Mouse (Mus musculus): Measurements from ENCODE around the gene Ccn6. TPM values are rescaled to one million over a fixed set of nuclear protein-coding genes. Genes with fewer than 3 reads are reported as not detected.
"Not testable (repeated sequence)": the region's sequence is repeated elsewhere in the genome, so short reads cannot be mapped to it uniquely, and the experiment has no call there.

Ccn6 gene
- 0.15 and 0.26 TPM in 2 replicates for polyA plus RNA-seq (2015; fragmentation: Nextera tagmentation; extraction: Ambion mirVana)

- Histone ChIP-seq H3K36me3 (ENCODE audit: control insufficient read depth, insufficient read depth) (no peaks in the 10 kb centered on the region), H3K9ac (ENCODE audit: low read length) (no peak within 1 kb of the TSS), H3K27ac (ENCODE audit: low read length) (no peak within 1 kb of the TSS), H3K4me3 (ENCODE audit: low read length) (no peak within 1 kb of the TSS), H3K27me3 (ENCODE audit: control insufficient read depth, insufficient read depth, low read length) (no peaks in the 10 kb centered on the region), H3K4me2 (ENCODE audit: low read depth, low read length) (no peak within 1 kb of the TSS), H3K9me3 (replicated peaks; ENCODE audit: control insufficient read depth, low read length) (no peaks in the 10 kb centered on the region), H3K4me1 (ENCODE audit: control insufficient read depth, insufficient read depth, low read length) (peaks cover 8% of the 10 kb centered on the region)
- WGBS: 86% methylated on average over 10 of the region's 10 CpGs
- ATAC-seq (replicated peaks; ENCODE audit: extremely low read depth, insufficient read depth, low FRiP score): no peak
Measured at GRCm38 (mm10) chr10:39163694-39164093, at the start of gene Ccn6. Gene Ccn6, minus strand, starts transcription at chr10:39163794.

GRCm38 (mm10) chr10:39210031-39210430, 46.4 kb upstream of the Ccn6 start:
- Histone ChIP-seq H3K9me3 (replicated peaks; ENCODE audit: control insufficient read depth, low read length) (0 out of 2 replicates have a peak, but pooled peaks cover under 1% of the 10 kb centered on the region), H3K4me3 (ENCODE audit: low read length) (no peak overlapping the region), H3K4me1 (ENCODE audit: control insufficient read depth, insufficient read depth, low read length) (no peaks in the 10 kb centered on the region), H3K36me3 (ENCODE audit: control insufficient read depth, insufficient read depth) (no peaks in the 10 kb centered on the region), H3K27ac (ENCODE audit: low read length) (no peak overlapping the region), H3K4me2 (ENCODE audit: low read depth, low read length) (no peak overlapping the region), H3K27me3 (ENCODE audit: control insufficient read depth, insufficient read depth, low read length) (no peaks in the 10 kb centered on the region), H3K9ac (ENCODE audit: low read length) (no peak overlapping the region)
- ATAC-seq (replicated peaks; ENCODE audit: extremely low read depth, insufficient read depth, low FRiP score): no peak

DNA sequence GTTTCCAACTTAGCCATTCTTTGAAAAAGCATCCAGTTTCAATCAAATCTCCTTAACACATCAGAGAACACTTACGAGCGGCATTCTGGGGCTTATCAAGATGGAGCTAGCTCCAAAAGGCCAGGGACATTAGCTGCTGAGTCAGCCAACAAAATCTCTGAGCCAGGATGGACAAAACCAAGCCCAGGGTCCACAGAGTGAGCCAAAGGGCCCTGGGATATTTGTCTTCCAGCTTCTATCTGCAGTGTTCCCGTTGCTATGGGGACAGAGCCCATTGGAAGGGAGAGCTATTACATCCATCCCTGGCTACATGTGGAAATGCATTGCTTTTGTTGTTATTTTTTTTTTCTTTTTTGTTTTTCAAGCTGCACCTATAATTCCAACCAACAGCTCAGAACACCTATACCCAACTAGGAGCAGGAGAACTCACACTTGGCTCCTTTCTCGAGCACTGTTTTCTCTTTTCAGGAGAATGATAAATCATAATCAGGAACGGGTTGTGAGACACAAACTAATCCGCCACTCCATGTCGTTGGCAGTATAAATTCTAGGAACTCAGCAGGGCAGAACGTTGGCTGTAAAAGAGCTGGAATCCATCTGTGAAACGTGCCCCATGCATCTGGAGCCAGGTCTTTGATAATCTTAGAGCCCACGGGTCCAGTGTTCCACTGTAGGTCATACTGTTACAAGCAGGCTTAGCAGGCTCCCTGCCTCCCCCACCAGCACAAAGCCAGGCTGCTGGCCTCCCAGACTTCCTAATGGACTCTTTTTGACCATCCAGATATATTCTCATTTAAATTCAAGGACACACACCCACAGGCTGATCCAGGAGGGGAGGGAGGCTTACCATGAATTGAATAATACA, 45.8 kb upstream of the Ccn6 start:
- Histone ChIP-seq H3K36me3 (ENCODE audit: control insufficient read depth, insufficient read depth) (no peaks in the 10 kb centered on the region), H3K4me1 (ENCODE audit: control insufficient read depth, insufficient read depth, low read length) (no peaks in the 10 kb centered on the region), H3K9ac (ENCODE audit: low read length) (no peak overlapping the region), H3K27ac (ENCODE audit: low read length) (no peak overlapping the region), H3K27me3 (ENCODE audit: control insufficient read depth, insufficient read depth, low read length) (no peaks in the 10 kb centered on the region), H3K4me2 (ENCODE audit: low read depth, low read length) (no peak overlapping the region), H3K4me3 (ENCODE audit: low read length) (no peak overlapping the region), H3K9me3 (replicated peaks; ENCODE audit: control insufficient read depth, low read length) (0 out of 2 replicates have a peak, but pooled peaks cover 2% of the 10 kb centered on the region)
- no peak for ATAC-seq (replicated peaks; ENCODE audit: extremely low read depth, insufficient read depth, low FRiP score)
- WGBS: 55% methylated on average over 10 of the region's 10 CpGs

DNA sequence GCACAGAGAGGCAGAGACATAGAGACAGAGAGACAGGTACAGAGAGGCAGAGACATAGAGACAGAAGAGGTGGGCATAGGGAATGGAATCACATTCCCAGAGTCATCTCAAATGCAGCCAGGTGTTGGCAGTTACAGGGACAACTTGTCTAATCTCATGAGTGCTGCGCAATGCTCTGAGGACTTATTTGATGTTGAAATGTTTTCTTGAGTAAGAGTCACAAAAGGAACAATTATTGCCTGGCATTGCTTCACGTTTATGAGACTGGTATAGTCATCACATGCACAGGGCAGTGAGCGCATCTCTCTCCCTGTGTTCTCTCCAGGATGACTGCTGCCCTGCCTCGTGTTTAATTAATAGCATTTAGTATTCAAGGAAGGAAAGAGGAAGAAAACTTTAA, 45.1 kb upstream of the Ccn6 start:
- Histone ChIP-seq H3K9ac (ENCODE audit: low read length) (no peak overlapping the region), H3K27me3 (ENCODE audit: control insufficient read depth, insufficient read depth, low read length) (no peaks in the 10 kb centered on the region), H3K27ac (ENCODE audit: low read length) (no peak overlapping the region), H3K9me3 (replicated peaks; ENCODE audit: control insufficient read depth, low read length) (0 out of 2 replicates have a peak, but pooled peaks cover 4% of the 10 kb centered on the region), H3K36me3 (ENCODE audit: control insufficient read depth, insufficient read depth) (no peaks in the 10 kb centered on the region), H3K4me3 (ENCODE audit: low read length) (no peak overlapping the region), H3K4me2 (ENCODE audit: low read depth, low read length) (no peak overlapping the region), H3K4me1 (ENCODE audit: control insufficient read depth, insufficient read depth, low read length) (no peaks in the 10 kb centered on the region)
- 62% methylated on average over 4 of the region's 4 CpGs for WGBS
- no peak for ATAC-seq (replicated peaks; ENCODE audit: extremely low read depth, insufficient read depth, low FRiP score)

GRCm38 (mm10) chr10:39207310-39207855, 43.8 kb upstream of the Ccn6 start:
- WGBS: 57% methylated on average over 3 of the region's 3 CpGs
- Histone ChIP-seq H3K9me3 (replicated peaks; ENCODE audit: control insufficient read depth, low read length) (0 out of 2 replicates have a peak, but pooled peaks cover 4% of the 10 kb centered on the region), H3K36me3 (ENCODE audit: control insufficient read depth, insufficient read depth) (no peaks in the 10 kb centered on the region), H3K4me2 (ENCODE audit: low read depth, low read length) (no peak overlapping the region), H3K27ac (ENCODE audit: low read length) (no peak overlapping the region), H3K27me3 (ENCODE audit: control insufficient read depth, insufficient read depth, low read length) (no peaks in the 10 kb centered on the region), H3K4me3 (ENCODE audit: low read length) (no peak overlapping the region), H3K4me1 (ENCODE audit: control insufficient read depth, insufficient read depth, low read length) (no peaks in the 10 kb centered on the region), H3K9ac (ENCODE audit: low read length) (no peak overlapping the region)
- no peak for ATAC-seq (replicated peaks; ENCODE audit: extremely low read depth, insufficient read depth, low FRiP score)

DNA sequence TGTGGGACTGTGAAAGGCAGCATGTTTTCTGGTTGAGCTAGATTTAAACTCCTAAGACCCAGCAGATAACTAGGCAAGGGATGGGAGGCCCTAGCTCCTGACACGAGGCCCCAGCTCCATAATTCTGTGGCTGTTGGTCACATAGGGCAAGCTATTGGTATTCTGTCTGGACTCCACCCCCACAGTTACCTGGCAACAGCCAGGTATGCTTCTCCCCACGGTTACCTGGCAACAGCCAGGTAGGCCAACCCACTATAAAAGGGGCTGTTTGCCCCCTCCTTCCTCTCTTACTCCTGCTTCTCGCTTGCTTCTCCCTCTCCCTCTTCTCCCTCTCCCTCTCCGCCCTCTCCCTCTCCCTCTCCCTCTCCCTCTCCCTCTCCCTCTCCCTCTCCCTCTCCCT, 38.9 kb upstream of the Ccn6 start:
- ATAC-seq (replicated peaks; ENCODE audit: extremely low read depth, insufficient read depth, low FRiP score): no peak
- Histone ChIP-seq H3K9me3 (replicated peaks; ENCODE audit: control insufficient read depth, low read length) (0 out of 2 replicates have a peak, but pooled peaks cover 4% of the 10 kb centered on the region), H3K4me1 (ENCODE audit: control insufficient read depth, insufficient read depth, low read length) (no peaks in the 10 kb centered on the region), H3K9ac (ENCODE audit: low read length) (no peak overlapping the region), H3K36me3 (ENCODE audit: control insufficient read depth, insufficient read depth) (no peaks in the 10 kb centered on the region), H3K4me2 (ENCODE audit: low read depth, low read length) (no peak overlapping the region), H3K4me3 (ENCODE audit: low read length) (no peak overlapping the region), H3K27ac (ENCODE audit: low read length) (no peak overlapping the region), H3K27me3 (ENCODE audit: control insufficient read depth, insufficient read depth, low read length) (no peaks in the 10 kb centered on the region)
- 65% methylated on average over 4 of the region's 4 CpGs for whole genome bisulfite sequencing

GRCm38 (mm10) chr10:39198216-39198615, 34.6 kb upstream of the Ccn6 start:
- H3K9ac ChIP-seq (ENCODE audit: low read length); H3K36me3 ChIP-seq (ENCODE audit: control insufficient read depth, insufficient read depth); H3K4me1 ChIP-seq (ENCODE audit: control insufficient read depth, insufficient read depth, low read length); ATAC-seq (replicated peaks; ENCODE audit: extremely low read depth, insufficient read depth, low FRiP score); H3K27ac ChIP-seq (ENCODE audit: low read length); H3K4me3 ChIP-seq (ENCODE audit: low read length); H3K27me3 ChIP-seq (ENCODE audit: control insufficient read depth, insufficient read depth, low read length); H3K9me3 ChIP-seq (replicated peaks; ENCODE audit: control insufficient read depth, low read length); H3K4me2 ChIP-seq (ENCODE audit: low read depth, low read length): not testable (repeated sequence)
- WGBS: 93% methylated on average over 11 of the region's 11 CpGs

DNA sequence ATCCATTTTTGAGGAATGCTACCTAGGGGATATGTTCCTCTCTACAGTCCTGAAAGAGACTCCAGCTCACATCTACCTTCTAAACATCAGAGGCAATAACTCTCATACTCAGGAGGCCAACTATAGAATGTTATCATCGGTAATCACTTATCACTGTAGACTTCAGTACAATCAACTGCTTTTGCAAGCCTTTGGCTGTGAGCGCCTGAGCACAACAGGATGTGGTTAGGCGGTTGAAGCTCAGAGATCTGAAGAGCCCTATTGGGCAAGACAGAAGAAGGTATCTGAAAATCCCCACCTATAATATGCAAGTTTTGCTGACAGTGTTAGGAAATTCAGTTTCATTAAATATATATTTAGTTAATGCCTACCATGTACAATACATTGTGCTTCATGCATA, 29.1 kb upstream of the Ccn6 start:
- Histone ChIP-seq H3K9me3 (replicated peaks; ENCODE audit: control insufficient read depth, low read length) (0 out of 2 replicates have a peak, but pooled peaks cover 2% of the 10 kb centered on the region), H3K36me3 (ENCODE audit: control insufficient read depth, insufficient read depth) (no peaks in the 10 kb centered on the region), H3K4me1 (ENCODE audit: control insufficient read depth, insufficient read depth, low read length) (no peaks in the 10 kb centered on the region), H3K27ac (ENCODE audit: low read length) (peak overlapping the region; percentile 27; the same call in 1 of the 2 replicates), H3K4me3 (ENCODE audit: low read length) (no peak overlapping the region), H3K27me3 (ENCODE audit: control insufficient read depth, insufficient read depth, low read length) (no peaks in the 10 kb centered on the region), H3K9ac (ENCODE audit: low read length) (no peak overlapping the region), H3K4me2 (ENCODE audit: low read depth, low read length) (no peak overlapping the region)
- 86% methylated on average over 3 of the region's 3 CpGs for WGBS
- ATAC-seq (replicated peaks; ENCODE audit: extremely low read depth, insufficient read depth, low FRiP score): 0 out of 2 replicates have a peak, but pooled peaks have one; percentile 58

DNA sequence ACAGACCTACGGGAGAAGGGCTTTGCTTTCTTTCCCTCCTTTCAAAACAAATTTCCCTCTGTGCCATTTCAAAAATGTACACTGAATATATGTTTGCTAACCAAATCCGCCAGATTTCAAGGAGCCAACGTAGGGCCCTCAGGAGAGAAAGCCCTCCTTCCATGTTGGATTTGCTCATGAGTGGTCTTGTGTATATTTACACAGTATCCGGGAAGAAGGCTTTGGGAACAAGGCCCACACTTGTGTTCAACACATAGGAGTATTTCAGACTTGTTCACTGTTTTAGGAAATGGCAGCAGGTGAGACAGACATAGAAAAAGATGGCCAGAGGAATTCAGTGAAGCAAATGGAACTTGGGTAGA, 21.9 kb upstream of the Ccn6 start:
- 75% methylated on average over 4 of the region's 4 CpGs for WGBS
- Histone ChIP-seq H3K9ac (ENCODE audit: low read length) (no peak overlapping the region), H3K4me1 (ENCODE audit: control insufficient read depth, insufficient read depth, low read length) (no peaks in the 10 kb centered on the region), H3K4me2 (ENCODE audit: low read depth, low read length) (no peak overlapping the region), H3K27ac (ENCODE audit: low read length) (no peak overlapping the region), H3K36me3 (ENCODE audit: control insufficient read depth, insufficient read depth) (no peaks in the 10 kb centered on the region), H3K4me3 (ENCODE audit: low read length) (no peak overlapping the region), H3K27me3 (ENCODE audit: control insufficient read depth, insufficient read depth, low read length) (no peaks in the 10 kb centered on the region), H3K9me3 (replicated peaks; ENCODE audit: control insufficient read depth, low read length) (no peaks in the 10 kb centered on the region)
- no peak for ATAC-seq (replicated peaks; ENCODE audit: extremely low read depth, insufficient read depth, low FRiP score)
